Mouse (Mus musculus): ENCODE measurements around the gene Acvr2b. TPM values are rescaled to one million over a fixed set of nuclear protein-coding genes. Genes with fewer than 3 reads are reported as not detected.

Gene Acvr2b
- polyA plus RNA-seq, 1 experiment from 2014 or later: 29.4 TPM

GRCm38 (mm10) chr9:119418025-119418424 is 16.1 kb downstream of the Acvr2b start:
- 63% methylated on average over 18 of the region's 18 CpGs for WGBS
- H3K36me3 ChIP-seq (ENCODE audit: control insufficient read depth, insufficient read depth, low read length): no peaks in the 10 kb centered on the region
- no peak overlapping the region for H3K27ac ChIP-seq (ENCODE audit: low read length)
- ATAC-seq (ENCODE audit: insufficient number of reproducible peaks, insufficient read depth, low FRiP score, low read depth): no peak
- no peak overlapping the region for H3K9ac ChIP-seq (replicated peaks; ENCODE audit: low read depth, low read length)
- peaks cover 3% of the 10 kb centered on the region; the same call in 1 of the 2 replicates for H3K9me3 ChIP-seq (ENCODE audit: control insufficient read depth, low read depth, low read length)
- no peaks in the 10 kb centered on the region for H3K27me3 ChIP-seq (ENCODE audit: control insufficient read depth, insufficient read depth, low read length)
- H3K4me2 ChIP-seq (replicated peaks; ENCODE audit: low read depth, low read length): no peak overlapping the region
- no peak overlapping the region for H3K4me3 ChIP-seq (ENCODE audit: low read depth, low read length)
- H3K4me1 ChIP-seq (ENCODE audit: control insufficient read depth, insufficient read depth, low read length): no peaks in the 10 kb centered on the region

- H3K4me2 ChIP-seq (replicated peaks; ENCODE audit: low read depth, low read length): no peak overlapping the region
- no peak overlapping the region for H3K9ac ChIP-seq (replicated peaks; ENCODE audit: low read depth, low read length)
- peaks cover 10% of the 10 kb centered on the region for H3K4me1 ChIP-seq (ENCODE audit: control insufficient read depth, insufficient read depth, low read length)
- H3K4me3 ChIP-seq (ENCODE audit: low read depth, low read length): no peak overlapping the region
- 79% methylated on average over 12 of the region's 12 CpGs for WGBS
- no peak for ATAC-seq (ENCODE audit: insufficient number of reproducible peaks, insufficient read depth, low FRiP score, low read depth)
- H3K27ac ChIP-seq (ENCODE audit: low read length): no peak overlapping the region
- no peaks in the 10 kb centered on the region for H3K36me3 ChIP-seq (ENCODE audit: control insufficient read depth, insufficient read depth, low read length)
- H3K9me3 ChIP-seq (ENCODE audit: control insufficient read depth, low read depth, low read length): no peaks in the 10 kb centered on the region
- no peaks in the 10 kb centered on the region for H3K27me3 ChIP-seq (ENCODE audit: control insufficient read depth, insufficient read depth, low read length)
Observed at GRCm38 (mm10) chr9:119419852-119420438, 18.0 kb downstream of the Acvr2b start.

GRCm38 (mm10) chr9:119425217-119425975 is 23.5 kb downstream of the Acvr2b start:
- Histone ChIP-seq H3K36me3 (ENCODE audit: control insufficient read depth, insufficient read depth, low read length) (peaks cover 2% of the 10 kb centered on the region; the same call in 1 of the 2 replicates), H3K4me3 (ENCODE audit: low read depth, low read length) (no peak overlapping the region), H3K9me3 (ENCODE audit: control insufficient read depth, low read depth, low read length) (no peaks in the 10 kb centered on the region), H3K4me1 (ENCODE audit: control insufficient read depth, insufficient read depth, low read length) (peaks cover 29% of the 10 kb centered on the region), H3K4me2 (replicated peaks; ENCODE audit: low read depth, low read length) (peak overlapping the region; percentile 10; the same call in 1 of the 2 replicates), H3K27ac (ENCODE audit: low read length) (peak overlapping the region; percentile 59; the same call in 1 of the 2 replicates), H3K27me3 (ENCODE audit: control insufficient read depth, insufficient read depth, low read length) (no peaks in the 10 kb centered on the region), H3K9ac (replicated peaks; ENCODE audit: low read depth, low read length) (no peak overlapping the region)
- peak; percentile 81 for ATAC-seq (ENCODE audit: insufficient number of reproducible peaks, insufficient read depth, low FRiP score, low read depth)
- 25% methylated on average over 7 of the region's 7 CpGs for WGBS

GRCm38 (mm10) chr9:119425976-119426415 is 24.1 kb downstream of the Acvr2b start:
- WGBS: 80% methylated on average over 13 of the region's 13 CpGs
- H3K4me2 ChIP-seq (replicated peaks; ENCODE audit: low read depth, low read length): no peak overlapping the region
- no peak for ATAC-seq (ENCODE audit: insufficient number of reproducible peaks, insufficient read depth, low FRiP score, low read depth)

GRCm38 (mm10) chr9:119426483-119426882 is 24.6 kb downstream of the Acvr2b start:
- Histone ChIP-seq H3K4me2 (replicated peaks; ENCODE audit: low read depth, low read length) (no peak overlapping the region), H3K9ac (replicated peaks; ENCODE audit: low read depth, low read length) (no peak overlapping the region), H3K4me1 (ENCODE audit: control insufficient read depth, insufficient read depth, low read length) (peaks cover 29% of the 10 kb centered on the region), H3K27ac (ENCODE audit: low read length) (no peak overlapping the region; the same call in 1 of the 2 replicates), H3K4me3 (ENCODE audit: low read depth, low read length) (no peak overlapping the region), H3K36me3 (ENCODE audit: control insufficient read depth, insufficient read depth, low read length) (peaks cover 2% of the 10 kb centered on the region; the same call in 1 of the 2 replicates), H3K9me3 (ENCODE audit: control insufficient read depth, low read depth, low read length) (no peaks in the 10 kb centered on the region), H3K27me3 (ENCODE audit: control insufficient read depth, insufficient read depth, low read length) (no peaks in the 10 kb centered on the region)
- WGBS: 64% methylated on average over 7 of the region's 7 CpGs
- no peak for ATAC-seq (ENCODE audit: insufficient number of reproducible peaks, insufficient read depth, low FRiP score, low read depth)

More at GRCm38 (mm10) chr9:119425976-119426415, 24.1 kb downstream of the Acvr2b start:
- H3K4me1 ChIP-seq (ENCODE audit: control insufficient read depth, insufficient read depth, low read length): peaks cover 29% of the 10 kb centered on the region
- H3K27ac ChIP-seq (ENCODE audit: low read length): peak overlapping the region; percentile 59; the same call in 1 of the 2 replicates
- no peak overlapping the region for H3K9ac ChIP-seq (replicated peaks; ENCODE audit: low read depth, low read length)
- H3K27me3 ChIP-seq (ENCODE audit: control insufficient read depth, insufficient read depth, low read length): no peaks in the 10 kb centered on the region
- no peaks in the 10 kb centered on the region for H3K9me3 ChIP-seq (ENCODE audit: control insufficient read depth, low read depth, low read length)
- H3K36me3 ChIP-seq (ENCODE audit: control insufficient read depth, insufficient read depth, low read length): peaks cover 2% of the 10 kb centered on the region; the same call in 1 of the 2 replicates
- no peak overlapping the region for H3K4me3 ChIP-seq (ENCODE audit: low read depth, low read length)

GRCm38 (mm10) chr9:119430311-119430710 is 28.4 kb downstream of the Acvr2b start:
- Histone ChIP-seq H3K4me3 (ENCODE audit: low read depth, low read length) (no peak overlapping the region), H3K4me1 (ENCODE audit: control insufficient read depth, insufficient read depth, low read length) (peaks cover 16% of the 10 kb centered on the region), H3K36me3 (ENCODE audit: control insufficient read depth, insufficient read depth, low read length) (peaks cover 32% of the 10 kb centered on the region), H3K27me3 (ENCODE audit: control insufficient read depth, insufficient read depth, low read length) (no peaks in the 10 kb centered on the region), H3K4me2 (replicated peaks; ENCODE audit: low read depth, low read length) (no peak overlapping the region), H3K27ac (ENCODE audit: low read length) (no peak overlapping the region), H3K9me3 (ENCODE audit: control insufficient read depth, low read depth, low read length) (no peaks in the 10 kb centered on the region), H3K9ac (replicated peaks; ENCODE audit: low read depth, low read length) (no peak overlapping the region)
- ATAC-seq (ENCODE audit: insufficient number of reproducible peaks, insufficient read depth, low FRiP score, low read depth): peak; percentile 39; the same call in 1 of the 2 replicates
- WGBS: 49% methylated on average over 7 of the region's 7 CpGs

- Histone ChIP-seq H3K9me3 (ENCODE audit: control insufficient read depth, low read depth, low read length) (no peaks in the 10 kb centered on the region), H3K36me3 (ENCODE audit: control insufficient read depth, insufficient read depth, low read length) (peaks cover 40% of the 10 kb centered on the region), H3K27me3 (ENCODE audit: control insufficient read depth, insufficient read depth, low read length) (no peaks in the 10 kb centered on the region), H3K27ac (ENCODE audit: low read length) (no peak overlapping the region), H3K4me3 (ENCODE audit: low read depth, low read length) (no peak overlapping the region), H3K4me1 (ENCODE audit: control insufficient read depth, insufficient read depth, low read length) (no peaks in the 10 kb centered on the region), H3K4me2 (replicated peaks; ENCODE audit: low read depth, low read length) (no peak overlapping the region), H3K9ac (replicated peaks; ENCODE audit: low read depth, low read length) (no peak overlapping the region)
- no peak for ATAC-seq (ENCODE audit: insufficient number of reproducible peaks, insufficient read depth, low FRiP score, low read depth)
- 73% methylated on average over 2 of the region's 2 CpGs for WGBS
Observed at GRCm38 (mm10) chr9:119435855-119436254, 33.9 kb downstream of the Acvr2b start.

- Histone ChIP-seq H3K36me3 (ENCODE audit: control insufficient read depth, insufficient read depth, low read length) (peaks cover 26% of the 10 kb centered on the region), H3K27me3 (ENCODE audit: control insufficient read depth, insufficient read depth, low read length) (no peaks in the 10 kb centered on the region), H3K4me3 (ENCODE audit: low read depth, low read length) (no peak overlapping the region), H3K9ac (replicated peaks; ENCODE audit: low read depth, low read length) (no peak overlapping the region), H3K27ac (ENCODE audit: low read length) (no peak overlapping the region), H3K9me3 (ENCODE audit: control insufficient read depth, low read depth, low read length) (no peaks in the 10 kb centered on the region), H3K4me1 (ENCODE audit: control insufficient read depth, insufficient read depth, low read length) (no peaks in the 10 kb centered on the region), H3K4me2 (replicated peaks; ENCODE audit: low read depth, low read length) (no peak overlapping the region)
- ATAC-seq (ENCODE audit: insufficient number of reproducible peaks, insufficient read depth, low FRiP score, low read depth): no peak
- 89% methylated on average over 12 of the region's 12 CpGs for WGBS
Observed at GRCm38 (mm10) chr9:119438065-119438464, 36.1 kb downstream of the Acvr2b start.
